7 mouse cellular contexts compared by ENCODE assay signal in the genomic region with DNA sequence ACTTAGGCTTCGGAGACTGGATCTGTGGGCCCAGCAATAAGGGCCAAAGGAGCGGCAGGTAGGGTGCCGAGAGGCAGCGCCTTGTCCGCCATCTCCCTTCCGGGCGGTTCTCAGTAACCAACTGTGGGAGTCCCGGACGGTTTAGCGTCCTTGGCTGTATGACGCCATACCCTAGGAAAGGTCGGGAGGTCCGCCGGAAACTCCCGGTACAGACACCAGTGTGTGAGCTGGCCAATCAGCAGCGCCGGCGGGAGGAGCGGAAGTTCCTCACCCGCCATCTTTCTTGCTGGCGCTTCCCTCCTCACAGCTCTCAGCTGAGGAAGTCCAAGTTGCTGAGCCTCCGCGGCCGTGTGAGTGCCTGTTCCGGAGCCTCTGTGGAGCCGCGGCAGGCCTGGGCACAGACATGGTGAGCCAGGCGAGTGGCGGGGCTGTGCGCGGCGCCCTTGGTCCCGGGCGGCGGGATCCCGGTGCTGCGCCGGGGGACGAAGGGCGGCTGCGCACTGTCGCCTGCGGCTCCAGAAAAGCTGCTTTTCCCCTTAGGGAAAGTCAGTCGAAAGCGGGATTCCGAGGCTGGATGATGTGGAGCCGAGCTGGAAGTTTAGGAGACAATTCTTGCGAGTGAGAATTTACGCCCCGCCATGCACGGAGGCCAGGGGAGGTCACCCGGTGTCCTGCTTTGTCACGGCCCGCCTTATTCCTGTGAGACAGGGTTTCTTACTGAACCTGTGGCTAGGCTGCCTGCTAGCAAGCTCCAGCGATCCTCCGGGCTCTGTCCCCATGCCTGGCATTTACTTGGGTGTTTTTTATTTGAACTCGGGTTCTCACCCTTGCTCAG. TPM values are rescaled to one million over a fixed set of nuclear protein-coding genes. Genes with fewer than 3 reads are reported as not detected.
DNase-seq lines count a peak whose midpoint lies in the region; ATAC-seq lines count a peak whose summit lies in the region.

No protein-coding gene starts in this region.

- H3K27ac ChIP-seq in intestine, embryonic 16.5 days (ENCODE audit: low read length), result peak overlapping the region; percentile 99
- peak overlapping the region; percentile 94 for H3K27ac ChIP-seq in midbrain, embryonic 11.5 days (ENCODE audit: low read depth, low read length)

- H3K4me1 ChIP-seq in intestine, embryonic 16.5 days (ENCODE audit: control insufficient read depth, insufficient read depth, low read length), result peaks cover 8% of the 10 kb centered on the region
- H3K4me1 ChIP-seq in midbrain, embryonic 11.5 days (ENCODE audit: control insufficient read depth, insufficient read depth, low read length), result no peaks in the 10 kb centered on the region

- H3K9ac ChIP-seq in intestine, embryonic 16.5 days (ENCODE audit: low read depth, low read length), result peak overlapping the region; percentile 92
- peak overlapping the region; percentile 92 for H3K9ac ChIP-seq in midbrain, embryonic 11.5 days (ENCODE audit: low read length)

- peak; percentile 96 for DNase-seq in adrenal gland, adult 8-10 months
- peak; percentile 89 for DNase-seq in embryo, embryonic 9.5 days (ENCODE audit: extremely low spot score)
- peak; percentile 76 to 92 for DNase-seq in gastrocnemius, postnatal 4 days (ENCODE audit: low spot score in 2 of 2)
- DNase-seq in left cerebral cortex, postnatal 36 days (ENCODE audit: low spot score in 2 of 2), result peak; percentile 94 to 96
- DNase-seq in midbrain, embryonic 11.5 days (ENCODE audit: low spot score, missing footprints), result peak; percentile 97
- DNase-seq in skeletal muscle tissue, adult 2 months (ENCODE audit: low read depth, low spot score), result peak; percentile 96

- peak; percentile 100 for ATAC-seq in intestine, embryonic 16.5 days
- ATAC-seq in midbrain, embryonic 11.5 days (ENCODE audit: low FRiP score), result peak; percentile 100

- no peaks in the 10 kb centered on the region for H3K36me3 ChIP-seq in intestine, embryonic 16.5 days (ENCODE audit: control insufficient read depth, insufficient read depth, low read length)
- H3K36me3 ChIP-seq in midbrain, embryonic 11.5 days (ENCODE audit: control insufficient read depth, insufficient read depth, low read length), result no peaks in the 10 kb centered on the region

- peak overlapping the region; percentile 61 for H3K4me2 ChIP-seq in intestine, embryonic 16.5 days (ENCODE audit: low read depth, low read length)
- peak overlapping the region; percentile 58 for H3K4me2 ChIP-seq in midbrain, embryonic 11.5 days

- WGBS in intestine, embryonic 16.5 days, result under 1% methylated on average over 56 of the region's 57 CpGs
- WGBS in midbrain, embryonic 11.5 days, result under 1% methylated on average over 57 of the region's 57 CpGs

- intact Hi-C loops in left cerebral cortex, postnatal 36 days (cut with DNase I), result loop anchor here (1.0 to 5.0 kb wide), 2 partner anchors 14 to 240 kb away; partner anchors contain the start of genes Rab8a, Zfp617 and Zfp882

- H3K4me3 ChIP-seq in intestine, embryonic 16.5 days (ENCODE audit: low read length), result peak overlapping the region; percentile 67
- peak overlapping the region; percentile 79 for H3K4me3 ChIP-seq in midbrain, embryonic 11.5 days (ENCODE audit: low read depth, low read length)

- H3K27me3 ChIP-seq in intestine, embryonic 16.5 days (replicated peaks; ENCODE audit: control insufficient read depth, insufficient read depth, low read length), result no peaks in the 10 kb centered on the region
- no peaks in the 10 kb centered on the region for H3K27me3 ChIP-seq in midbrain, embryonic 11.5 days (ENCODE audit: control insufficient read depth, insufficient read depth, low read length)

- no peaks in the 10 kb centered on the region for H3K9me3 ChIP-seq in intestine, embryonic 16.5 days (ENCODE audit: control insufficient read depth, low read length)
- H3K9me3 ChIP-seq in midbrain, embryonic 11.5 days (ENCODE audit: control insufficient read depth, low read length), result no peaks in the 10 kb centered on the region

RNA-seq across cellular contexts. Expression of gene Zfp617, which starts 14.3 kb away (rescaled TPM):
- 10 to 100 TPM; 24.9 to 36.5 (median 32.0) TPM for total RNA-seq in adrenal gland, adult 8-10 months (2022)
- total RNA-seq in gastrocnemius, postnatal 4 days (2021), result 10 to 100 TPM; 19.0 to 22.6 TPM
- polyA plus RNA-seq in intestine, embryonic 16.5 days (2015; fragmentation: Nextera tagmentation; extraction: Ambion mirVana), result 18.5 and 21.6 TPM in 2 replicates
- 10 to 100 TPM; 27.5 to 29.3 TPM for total RNA-seq in left cerebral cortex, postnatal 36 days (2021)
- polyA plus RNA-seq in midbrain, embryonic 11.5 days (2014; fragmentation: Nextera tagmentation; extraction: Ambion mirVana), result 39.7 and 44.2 TPM in 2 replicates

RNA-seq across cellular contexts. Expression of gene Zfp882, which starts 14.4 kb away (rescaled TPM):
- 1 to 10 TPM; 5.6 to 8.4 (median 7.4) TPM for total RNA-seq in adrenal gland, adult 8-10 months (2022)
- 1 to 10 TPM; 3.8 to 4.6 TPM for total RNA-seq in gastrocnemius, postnatal 4 days (2021)
- polyA plus RNA-seq in intestine, embryonic 16.5 days (2015; fragmentation: Nextera tagmentation; extraction: Ambion mirVana), result 3.0 and 3.8 TPM in 2 replicates
- total RNA-seq in left cerebral cortex, postnatal 36 days (2021), result 10 to 100 TPM; 10.5 to 11.9 TPM
- 7.2 and 9.2 TPM in 2 replicates for polyA plus RNA-seq in midbrain, embryonic 11.5 days (2014; fragmentation: Nextera tagmentation; extraction: Ambion mirVana)

RNA-seq across cellular contexts. Expression of gene Zfp961, which starts 28.1 kb away (rescaled TPM):
- 10 to 100 TPM; 22.0 to 30.6 (median 27.0) TPM for total RNA-seq in adrenal gland, adult 8-10 months (2022)
- total RNA-seq in gastrocnemius, postnatal 4 days (2021), result 10 to 100 TPM in 1 of 2 experiments, 1 to 10 TPM in 1; 7.5 to 10.2 TPM
- 24.9 and 25.0 TPM in 2 replicates for polyA plus RNA-seq in intestine, embryonic 16.5 days (2015; fragmentation: Nextera tagmentation; extraction: Ambion mirVana)
- 10 to 100 TPM; 13.5 to 18.7 TPM for total RNA-seq in left cerebral cortex, postnatal 36 days (2021)
- polyA plus RNA-seq in midbrain, embryonic 11.5 days (2014; fragmentation: Nextera tagmentation; extraction: Ambion mirVana), result 25.7 and 28.4 TPM in 2 replicates

RNA-seq across cellular contexts. Expression of gene Zfp709, which starts 41.0 kb away (rescaled TPM):
- 10 to 100 TPM in 1 of 4 experiments, 1 to 10 TPM in 3; 6.5 to 10.1 (median 8.1) TPM for total RNA-seq in adrenal gland, adult 8-10 months (2022)
- 1 to 10 TPM; 5.8 to 7.0 TPM for total RNA-seq in gastrocnemius, postnatal 4 days (2021)
- 4.6 and 5.1 TPM in 2 replicates for polyA plus RNA-seq in intestine, embryonic 16.5 days (2015; fragmentation: Nextera tagmentation; extraction: Ambion mirVana)
- total RNA-seq in left cerebral cortex, postnatal 36 days (2021), result 10 to 100 TPM in 1 of 2 experiments, 1 to 10 TPM in 1; 8.7 to 13.6 TPM
- 7.4 and 9.1 TPM in 2 replicates for polyA plus RNA-seq in midbrain, embryonic 11.5 days (2014; fragmentation: Nextera tagmentation; extraction: Ambion mirVana)

Comparison
In these comparisons a context has a peak if more than half of its experiments do, and no peak if none do; other contexts are left out.
1. Peak in every context shown above with its lines: DNase-seq, ATAC-seq, H3K4me3 ChIP-seq and H3K27ac ChIP-seq.